Mouse (Mus musculus) cerebellum, adult 11-12 months (tissue): ENCODE measurements around the gene Otop2.
A peak's percentile ranks its signal among the peaks of the same experiment; 100 is the strongest.

Source experiments
- DNase-seq: peaks from one replicate; pipeline ENCODE4 v3.0.0; 2022

Otop2 gene

DNA sequence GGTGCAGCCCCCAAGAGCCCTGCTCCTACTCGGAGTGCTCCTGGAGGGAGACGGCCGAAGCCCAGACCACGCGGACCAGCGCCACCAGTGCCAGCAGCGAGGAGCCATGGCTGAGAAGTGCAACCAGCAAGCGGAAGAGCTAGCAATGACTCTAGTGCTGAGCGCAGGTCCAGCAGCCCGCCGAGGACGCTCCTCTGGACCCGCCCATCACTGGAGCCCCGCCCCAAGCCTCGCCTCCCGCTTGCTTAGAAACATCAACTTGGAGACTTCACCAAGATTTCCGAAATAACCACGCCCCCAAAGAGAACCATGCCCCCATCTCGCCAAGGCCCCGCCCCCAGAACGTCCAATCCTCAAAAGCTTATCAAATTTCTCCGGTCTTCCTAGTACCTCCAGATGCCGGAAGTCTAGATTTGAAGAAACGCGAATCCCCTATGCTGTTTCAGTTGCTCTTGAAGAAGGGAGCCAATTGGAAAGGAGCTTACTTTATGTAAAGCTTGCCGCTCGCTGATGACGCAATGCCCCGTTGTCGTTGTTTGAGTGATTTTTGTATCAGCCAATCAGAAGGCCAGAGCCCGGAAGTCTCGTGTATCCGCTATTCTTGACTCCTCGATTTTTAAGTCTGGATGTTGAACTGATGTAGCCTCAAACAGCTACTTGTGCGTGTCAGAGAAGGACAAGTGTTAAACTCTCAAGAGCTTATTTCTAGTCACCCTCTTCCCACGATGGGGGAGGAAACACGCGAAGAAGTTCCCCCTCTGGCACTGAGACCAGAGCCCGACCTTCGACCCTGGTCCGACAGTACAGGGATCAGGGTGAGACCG is 30.0 kb upstream of the Otop2 start, which contains the start of gene Fdxr:
Fdxr (minus strand) TSS at position 271 of the 824 bp plus-strand sequence.
- DNase-seq: peak; percentile 97

DNA sequence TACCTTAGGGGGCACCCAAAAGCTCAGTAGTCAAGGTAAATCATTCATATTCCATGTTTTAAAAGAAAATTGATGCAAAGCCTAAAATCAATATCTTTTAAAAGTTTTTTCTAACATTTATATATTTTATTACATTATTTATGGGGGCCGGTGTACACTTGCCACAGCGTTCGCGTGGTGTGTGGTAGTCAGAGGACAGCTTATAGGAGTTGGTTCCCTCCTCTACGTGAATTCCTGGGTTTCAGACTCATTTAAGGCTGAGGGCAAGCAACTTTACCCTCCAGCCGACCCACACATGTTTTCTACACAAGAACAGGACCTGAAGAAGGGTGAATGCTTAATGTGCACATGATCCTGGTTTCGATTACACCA is 29.4 kb upstream of the Otop2 start:
- no peak for DNase-seq

DNA sequence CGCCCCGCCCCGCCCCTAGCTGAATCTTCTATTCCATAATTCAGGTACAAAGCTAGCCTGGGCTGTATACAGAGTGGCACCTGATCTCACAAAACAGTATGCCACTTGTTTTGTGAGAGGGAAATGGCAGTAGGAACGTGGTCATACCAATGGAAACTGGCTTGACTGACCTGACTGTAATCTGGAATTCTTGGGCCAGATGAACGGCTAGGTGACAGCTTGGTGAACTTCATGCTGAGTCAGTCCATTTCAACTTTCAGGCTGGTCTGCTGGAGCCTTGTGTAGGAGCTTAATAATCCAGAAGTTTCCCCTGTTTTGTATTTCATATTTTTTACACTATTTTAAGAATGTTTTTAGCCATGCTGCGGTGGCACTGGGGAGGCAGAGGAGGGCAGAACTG is 28.8 kb upstream of the Otop2 start:
- no peak for DNase-seq

DNA sequence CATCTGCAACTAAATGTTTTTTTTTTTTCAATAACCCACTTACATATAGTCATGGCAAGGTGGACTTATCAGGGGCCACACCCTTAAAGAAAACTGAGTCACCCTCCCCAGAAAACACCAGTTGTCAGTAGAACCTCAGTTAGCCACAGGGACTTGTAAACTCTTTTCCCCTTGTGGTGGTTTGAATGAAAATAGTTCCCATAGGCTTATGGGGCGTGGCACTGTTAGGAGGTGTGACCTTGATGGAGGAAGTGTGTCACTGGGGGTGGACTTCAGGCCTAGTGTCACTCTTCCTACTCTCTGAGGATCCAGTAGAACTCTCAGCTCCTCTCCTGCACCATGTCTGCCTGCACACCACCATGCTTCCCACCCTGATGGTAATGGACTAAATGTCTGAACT is 27.2 kb upstream of the Otop2 start:
- DNase-seq: no peak

DNA sequence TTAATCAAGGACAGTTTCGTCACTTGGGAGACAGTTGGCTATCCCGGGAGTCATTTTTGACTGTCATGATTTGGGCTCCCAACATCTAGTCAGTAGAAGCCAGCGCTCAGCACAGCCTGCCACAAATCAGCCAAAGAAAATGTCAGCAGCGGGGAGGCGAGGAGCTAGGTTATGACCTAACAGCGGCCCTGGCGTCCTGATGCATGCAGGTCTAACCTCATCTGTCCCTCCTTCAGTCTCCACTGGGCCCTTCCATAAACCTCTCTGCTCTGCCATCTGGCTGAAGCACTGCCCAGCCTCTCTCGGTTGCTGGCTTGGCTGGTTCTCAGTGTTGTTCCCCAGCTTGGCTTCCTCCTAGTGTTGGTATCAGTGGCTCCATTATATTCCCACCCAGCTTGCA is 24.7 kb upstream of the Otop2 start:
- no peak for DNase-seq

DNA sequence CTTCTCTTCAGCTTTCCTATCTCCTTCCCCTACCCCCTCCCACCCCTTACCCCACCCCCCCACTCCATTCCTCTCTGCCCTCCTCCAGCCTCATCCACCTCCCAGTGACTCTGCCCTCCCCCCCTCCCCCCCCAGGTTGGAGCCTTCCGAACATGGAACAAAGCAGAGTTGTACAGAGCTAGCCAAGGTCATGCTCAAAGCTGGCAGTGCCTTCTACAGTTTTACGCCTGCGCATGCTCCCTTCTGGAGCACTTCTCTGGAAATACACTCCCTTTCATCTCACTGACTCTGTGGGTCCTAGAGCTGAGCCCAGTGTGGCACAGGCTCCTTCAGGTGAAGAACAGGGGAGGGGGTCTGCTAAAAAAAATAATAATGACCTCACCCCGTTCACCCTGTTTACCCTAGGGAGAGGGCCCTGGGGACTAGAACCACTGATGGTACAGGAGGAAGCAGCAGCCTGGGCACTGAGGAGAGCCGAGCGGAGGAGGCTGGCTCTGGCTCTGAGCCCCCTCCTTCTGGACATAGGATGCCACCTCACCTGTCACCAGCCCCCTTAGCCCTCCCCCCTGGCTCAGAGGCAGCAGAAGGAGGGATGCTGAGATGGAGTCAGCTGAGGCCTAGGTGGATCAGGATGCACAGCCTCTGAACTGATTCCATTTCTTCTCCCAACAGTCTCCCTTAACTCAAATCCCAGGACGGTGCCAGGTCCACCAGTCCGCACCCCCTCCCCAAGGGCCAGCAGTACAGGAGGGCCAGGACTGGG is 24.1 kb upstream of the Otop2 start:
- no peak for DNase-seq

DNA sequence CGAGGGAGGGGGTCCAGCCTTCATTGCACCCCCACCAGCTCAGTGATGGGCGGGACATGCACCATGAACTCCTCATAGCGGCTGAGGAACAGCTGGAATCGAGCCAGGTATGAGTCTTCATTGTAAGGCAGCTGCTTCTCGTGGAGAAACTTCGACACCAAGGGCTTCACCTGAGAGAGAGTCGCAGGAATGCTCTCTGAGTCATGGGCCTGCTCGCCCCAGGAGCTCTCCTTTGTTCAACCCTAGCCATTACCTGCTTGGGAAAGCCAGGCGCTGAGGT is 23.5 kb upstream of the Otop2 start:
- no peak for DNase-seq

DNA sequence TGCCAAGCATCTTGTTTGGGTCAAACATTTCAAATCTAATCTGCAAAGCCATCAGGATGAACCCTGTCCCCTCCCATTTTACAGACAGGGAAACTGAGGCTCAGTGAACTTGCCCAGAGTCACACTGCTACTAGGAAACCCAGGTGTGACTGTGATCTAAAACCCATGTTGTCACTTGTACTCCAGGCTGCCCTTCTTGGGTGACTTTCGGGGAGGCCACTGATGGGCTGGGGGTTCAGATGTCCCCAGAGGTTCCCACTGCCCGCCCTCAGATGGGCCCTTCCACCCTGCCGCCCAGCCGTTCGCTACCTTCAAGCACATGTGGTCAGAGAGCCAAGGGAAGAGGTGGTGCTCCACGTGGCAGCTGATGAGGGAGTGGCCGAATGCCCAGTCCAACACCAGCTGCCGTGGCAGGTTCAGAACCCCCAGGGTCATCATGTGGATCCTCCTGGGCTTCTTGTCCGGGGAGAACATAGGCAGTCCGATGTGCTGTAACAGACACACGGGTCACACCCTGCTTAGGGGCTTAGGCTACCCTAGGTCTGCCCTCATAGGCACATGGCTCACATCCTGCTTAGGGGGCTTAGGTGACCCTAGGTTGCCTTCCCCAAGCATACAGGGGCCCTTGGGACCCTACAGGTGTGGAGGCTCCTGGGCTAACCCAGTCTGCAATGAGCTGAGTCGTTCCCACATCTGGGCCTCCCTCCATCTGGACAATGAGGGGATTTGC is 22.9 kb upstream of the Otop2 start:
- DNase-seq: no peak

DNA sequence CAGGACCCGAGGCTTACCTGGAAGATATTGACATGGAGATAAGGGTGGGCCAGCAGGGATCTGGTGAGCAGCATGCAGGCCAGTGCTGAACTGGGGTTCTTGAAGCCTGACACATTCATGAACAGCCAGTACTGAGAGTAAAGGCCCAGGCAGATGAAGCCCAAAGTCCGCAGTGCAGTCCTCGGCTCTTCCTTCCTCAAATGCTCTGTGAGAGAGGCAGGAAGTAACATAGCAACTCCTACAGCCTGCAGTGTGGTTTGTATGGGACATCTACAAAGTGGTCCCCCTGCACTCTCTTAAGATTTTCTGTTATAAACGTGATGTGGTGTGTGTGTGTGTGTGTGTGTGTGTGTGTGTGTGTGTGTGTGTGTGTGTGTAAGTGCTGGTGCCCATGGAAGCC is 21.7 kb upstream of the Otop2 start:
- no peak for DNase-seq

DNA sequence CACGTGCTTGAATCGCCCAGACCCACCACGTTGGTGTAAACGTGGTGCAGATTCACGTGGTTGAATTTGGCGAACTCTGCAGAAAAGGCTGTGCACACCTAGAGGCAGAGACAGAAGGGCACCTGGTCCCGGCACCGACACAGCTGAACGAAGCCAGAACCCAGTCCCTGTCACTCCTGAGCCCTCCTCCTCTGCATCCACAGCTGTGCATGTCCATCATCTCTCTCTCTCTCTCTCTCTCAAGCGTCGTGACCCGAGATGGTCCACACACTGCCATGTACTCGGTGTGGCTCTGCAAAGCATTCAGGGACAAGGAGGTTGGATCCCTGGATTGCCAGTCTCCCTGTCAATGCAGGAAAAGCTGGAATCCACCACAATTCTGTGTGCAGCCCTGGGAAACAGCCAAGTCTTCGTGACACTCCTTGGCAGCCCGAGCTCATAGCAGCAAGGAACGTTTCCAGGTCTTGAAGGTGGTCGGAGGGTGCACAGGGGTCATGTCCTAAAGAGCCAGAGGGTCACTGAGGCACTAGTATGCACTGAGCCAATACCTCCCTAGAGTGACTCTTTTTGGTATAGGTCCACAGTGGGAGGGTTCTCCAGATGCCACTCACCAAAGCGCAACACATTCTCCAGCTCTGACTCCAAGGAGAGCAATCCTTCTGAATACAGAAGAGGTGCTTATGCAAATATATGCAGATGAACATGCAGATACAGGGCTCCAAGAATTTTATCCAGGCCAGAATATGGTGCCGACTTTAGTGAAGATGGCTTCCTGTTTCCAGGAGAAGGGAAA is 20.6 kb upstream of the Otop2 start:
- peak; percentile 34 for DNase-seq

DNA sequence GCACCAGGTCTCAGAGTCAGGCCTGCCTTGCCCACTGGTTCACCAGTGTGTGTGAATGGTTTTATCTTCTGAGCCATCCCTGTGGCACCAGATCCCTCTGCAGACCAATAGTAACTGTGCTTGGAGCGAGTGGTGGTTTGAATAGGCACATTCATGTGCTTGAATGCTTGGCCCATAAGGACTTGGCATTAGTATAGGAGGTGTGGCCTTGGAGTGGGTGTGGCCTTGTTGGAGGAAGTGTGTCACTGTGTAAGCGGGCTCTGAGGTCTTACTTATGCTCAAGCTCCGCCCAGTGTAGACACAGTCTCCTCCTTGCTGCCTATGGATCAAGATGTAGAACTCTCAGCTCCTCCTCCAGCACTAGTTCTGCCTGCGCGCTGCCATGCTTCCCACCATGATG is 19.6 kb upstream of the Otop2 start:
- DNase-seq: peak; percentile 48

DNA sequence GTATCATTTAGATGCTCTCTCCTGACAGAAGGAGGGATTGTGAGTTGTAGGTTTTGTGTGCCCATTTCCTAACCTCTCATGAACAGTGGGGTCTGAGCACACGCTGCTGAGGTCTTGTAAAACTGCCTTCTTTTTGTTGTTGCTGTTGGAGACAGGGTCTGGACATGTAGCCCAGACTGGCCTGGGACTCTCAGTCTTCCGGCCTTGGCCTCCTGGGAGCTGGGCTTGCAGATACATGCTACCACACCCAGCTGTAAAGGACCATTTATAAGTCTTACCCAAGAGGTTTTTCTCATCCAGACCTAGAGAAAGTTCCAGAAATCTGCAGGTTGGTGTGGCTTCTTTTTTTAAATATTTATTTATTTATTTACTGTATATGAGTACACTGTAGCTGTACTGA is 18.7 kb upstream of the Otop2 start:
- DNase-seq: no peak

DNA sequence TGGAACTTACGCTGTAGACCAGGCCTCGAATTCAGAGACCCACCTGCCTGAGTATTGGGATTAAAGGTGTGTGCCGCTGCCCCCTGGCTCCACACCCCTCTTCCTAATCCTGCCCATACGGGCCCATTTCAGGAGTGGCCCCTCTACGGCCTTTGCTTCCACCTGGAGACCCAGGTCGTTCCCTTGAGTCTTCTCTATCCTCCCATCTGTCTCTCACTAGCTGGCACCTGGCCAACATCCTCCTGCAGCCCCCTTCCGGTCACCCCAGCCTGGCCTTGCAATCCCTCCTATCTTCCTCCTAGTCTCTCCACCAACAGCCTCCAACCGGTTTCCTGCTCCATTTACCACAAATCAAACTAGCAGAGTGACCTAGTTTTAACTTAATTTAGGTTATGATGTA is 17.1 kb upstream of the Otop2 start:
- DNase-seq: peak; percentile 41

DNA sequence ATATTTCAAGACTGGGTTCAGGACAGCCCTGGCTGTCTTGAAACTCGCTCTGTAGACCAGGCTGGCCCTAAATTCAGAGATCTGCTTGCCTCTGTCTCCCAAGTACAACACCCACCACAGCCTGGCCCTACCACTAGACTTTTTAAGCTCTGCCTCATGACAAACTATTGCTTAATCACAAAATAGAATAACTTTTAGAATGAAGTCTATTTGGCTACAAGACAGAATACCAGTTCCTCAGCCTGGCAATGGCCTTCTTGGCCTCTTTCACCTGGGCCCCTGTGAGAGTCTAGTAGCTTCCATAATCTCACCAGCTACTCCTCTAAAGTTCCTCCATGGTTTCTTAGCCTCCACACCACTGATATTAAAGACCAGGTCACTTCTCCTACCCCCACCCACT is 16.6 kb upstream of the Otop2 start:
- no peak for DNase-seq

DNA sequence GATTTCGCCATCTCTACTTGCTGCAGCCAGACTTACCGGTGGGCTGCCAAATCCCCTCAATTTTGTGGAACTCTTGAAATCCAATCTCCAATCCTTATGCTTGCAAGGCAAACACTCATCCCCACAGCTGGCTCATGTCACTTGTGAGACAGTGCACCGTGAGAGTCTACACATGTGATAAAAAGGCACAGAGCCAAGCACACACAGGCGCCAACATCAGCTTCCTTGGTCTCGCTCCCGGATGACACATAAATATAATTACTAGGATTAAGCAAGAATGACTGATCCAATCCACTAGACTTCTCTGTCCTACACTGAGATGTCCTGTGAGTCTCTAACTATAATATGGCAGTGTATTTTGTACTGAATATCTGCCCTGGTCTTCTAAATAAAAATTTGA is 16.0 kb upstream of the Otop2 start:
- DNase-seq: no peak

DNA sequence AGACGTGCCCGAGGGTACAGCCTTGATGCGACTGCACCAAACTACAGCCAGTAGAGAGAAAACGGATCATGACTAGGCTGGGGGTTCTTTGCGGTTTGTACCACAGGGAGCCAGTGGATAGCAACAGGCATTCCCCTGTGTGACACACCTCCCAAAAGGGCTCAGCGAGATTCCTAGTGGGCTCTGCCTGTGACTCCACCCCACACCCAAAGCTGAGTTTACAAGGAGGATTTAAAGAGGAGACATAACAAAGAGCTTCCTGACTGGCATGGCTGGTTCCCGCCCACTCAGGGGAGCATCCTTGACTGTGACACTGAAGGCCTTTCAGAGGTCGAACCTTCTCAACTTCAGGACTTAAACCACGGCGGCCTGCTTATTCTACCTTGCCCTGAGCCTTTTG is 15.5 kb upstream of the Otop2 start:
- DNase-seq: peak; percentile 26

DNA sequence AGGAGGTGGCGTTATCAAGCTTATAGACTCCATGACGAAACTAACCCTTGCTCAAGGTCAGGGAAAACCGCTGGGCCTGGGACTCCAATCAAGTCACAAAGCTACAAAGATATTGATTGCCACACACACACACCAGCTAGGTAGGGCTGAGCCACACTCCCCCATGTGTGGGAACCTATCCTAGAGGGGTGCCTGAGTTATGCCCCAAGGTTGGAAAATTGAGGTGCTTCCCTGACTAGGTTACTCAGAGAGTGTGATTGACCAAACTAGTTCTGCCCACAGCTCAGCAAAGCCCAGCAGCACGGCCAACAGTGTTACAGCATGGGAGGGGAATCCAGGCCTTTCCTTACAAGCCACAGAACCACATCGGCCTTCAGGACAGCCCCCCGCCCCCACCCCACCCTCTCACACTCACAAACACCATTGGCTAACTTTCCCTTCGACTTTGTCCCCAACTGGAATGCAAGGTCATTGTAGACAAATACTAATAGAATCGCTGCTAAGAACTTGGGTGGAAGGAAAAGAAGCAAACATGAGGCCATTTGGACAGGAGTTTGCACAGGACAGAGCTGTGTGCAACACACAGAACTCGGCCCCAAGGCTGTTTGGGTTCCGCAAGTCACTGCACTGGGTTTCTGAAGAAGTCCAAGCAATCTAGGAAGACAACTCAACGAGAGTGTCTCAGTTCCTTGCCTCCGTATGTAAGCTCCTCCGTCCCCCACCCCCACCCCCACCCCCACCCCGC is 14.2 kb upstream of the Otop2 start:
- no peak for DNase-seq

DNA sequence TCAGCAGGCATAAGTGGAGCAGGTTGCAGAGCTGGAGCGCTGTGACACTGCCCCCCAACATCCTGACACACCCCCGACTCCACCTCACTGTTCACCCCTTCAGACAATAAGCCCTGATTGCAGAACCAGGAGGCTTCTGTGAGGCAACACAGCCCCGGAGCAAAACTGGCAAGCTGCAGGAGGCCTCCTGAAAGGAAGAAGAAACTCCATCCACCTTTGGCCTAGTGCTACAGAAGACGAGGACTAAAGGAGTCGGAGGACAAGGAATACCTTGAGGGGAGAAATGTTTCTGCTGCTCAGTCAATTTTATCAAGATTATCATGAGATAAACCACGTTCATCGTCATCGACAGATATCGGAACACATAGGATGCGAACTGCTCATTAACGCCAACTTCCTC is 11.0 kb upstream of the Otop2 start:
- peak; percentile 32 for DNase-seq

DNA sequence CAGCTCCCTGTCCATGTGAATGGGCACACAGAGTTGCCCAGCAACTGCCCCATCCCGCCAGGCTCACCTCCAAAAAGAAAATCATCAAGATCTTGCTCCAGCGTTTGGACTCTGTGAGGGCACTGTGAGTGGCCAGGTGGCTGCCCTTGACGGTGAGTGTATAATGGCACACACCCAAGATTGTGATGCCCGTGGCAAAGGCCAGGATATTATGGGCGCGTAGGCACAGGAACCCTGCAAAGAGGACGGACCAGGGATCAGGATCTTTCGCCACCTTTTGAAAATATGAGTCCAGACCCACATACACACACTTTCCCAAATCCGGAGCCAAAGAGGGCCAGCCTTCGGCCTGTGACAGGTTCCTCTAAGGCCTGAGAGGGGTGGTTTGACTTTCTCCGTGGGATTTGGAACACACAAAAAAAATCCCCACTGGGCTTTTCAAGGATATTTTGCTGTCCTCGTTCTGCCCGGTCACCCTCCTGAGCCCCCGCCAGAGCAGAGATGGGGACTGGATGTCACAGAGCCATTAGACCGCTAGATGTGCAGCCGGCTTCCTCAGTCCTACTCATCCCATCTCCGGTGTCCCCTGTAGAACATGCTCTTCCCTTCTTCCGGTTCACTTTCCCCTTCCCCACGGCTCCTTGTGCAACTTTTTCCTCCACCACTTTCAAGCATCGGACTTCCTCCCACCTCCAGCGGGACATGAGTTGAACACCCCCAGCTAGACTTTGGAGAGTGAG is 10.3 kb upstream of the Otop2 start:
- DNase-seq: peak; percentile 83

DNA sequence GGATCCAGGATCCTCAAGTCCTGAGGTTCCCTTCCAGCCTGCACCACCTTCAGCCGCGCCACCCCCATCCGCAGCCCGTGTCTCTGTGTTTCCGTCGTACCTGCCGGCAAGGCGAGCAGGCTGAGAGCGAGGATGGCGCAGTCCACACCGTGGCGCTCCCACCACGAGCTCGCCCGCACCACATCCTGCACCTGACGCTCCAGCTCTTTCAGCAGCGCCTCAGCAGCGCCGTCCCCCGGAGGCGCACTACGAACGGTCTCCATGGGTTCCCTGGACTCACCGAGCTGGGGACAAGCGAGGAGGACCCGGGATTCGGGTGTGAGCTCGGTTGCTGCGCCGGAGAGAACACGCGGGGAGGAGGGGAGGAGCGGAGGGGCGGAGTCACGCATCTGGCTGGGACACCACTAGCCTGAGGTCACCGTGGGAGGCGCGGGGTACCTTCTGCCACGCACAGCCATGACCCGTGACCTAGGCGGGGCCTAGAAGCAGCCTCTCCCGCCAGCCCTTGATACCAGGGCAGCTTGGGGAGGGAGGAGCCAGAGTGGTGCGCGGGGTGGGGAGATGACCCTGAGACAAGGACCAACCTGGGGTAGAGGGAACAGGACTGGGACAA is 9.6 kb upstream of the Otop2 start, which contains the start of gene Fads6:
Fads6 (minus strand) TSS at position 450 of the 613 bp plus-strand sequence.
- peak; percentile 94 for DNase-seq

DNA sequence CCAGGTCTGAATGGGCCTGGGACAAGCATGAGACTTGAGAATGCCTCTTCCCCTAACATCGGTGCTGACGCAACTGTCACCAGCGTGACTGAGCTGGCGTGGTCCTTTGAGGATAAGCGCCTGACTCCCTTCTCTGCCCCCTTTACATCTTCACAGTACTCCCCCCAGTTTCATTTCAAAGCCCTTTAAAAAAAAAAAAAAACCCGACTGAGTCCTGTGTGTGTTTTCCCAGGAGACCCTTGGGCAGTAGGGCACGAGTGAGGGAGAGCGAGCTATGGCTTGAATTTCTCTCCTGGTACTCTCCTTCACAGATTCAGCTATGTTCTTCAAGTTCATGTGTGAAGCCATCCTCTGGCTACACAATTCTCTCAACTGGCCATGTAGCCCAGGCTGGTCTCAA is 8.8 kb upstream of the Otop2 start:
- no peak for DNase-seq
